ENCODE assay signal across 13 mouse cellular contexts in the genomic region with DNA sequence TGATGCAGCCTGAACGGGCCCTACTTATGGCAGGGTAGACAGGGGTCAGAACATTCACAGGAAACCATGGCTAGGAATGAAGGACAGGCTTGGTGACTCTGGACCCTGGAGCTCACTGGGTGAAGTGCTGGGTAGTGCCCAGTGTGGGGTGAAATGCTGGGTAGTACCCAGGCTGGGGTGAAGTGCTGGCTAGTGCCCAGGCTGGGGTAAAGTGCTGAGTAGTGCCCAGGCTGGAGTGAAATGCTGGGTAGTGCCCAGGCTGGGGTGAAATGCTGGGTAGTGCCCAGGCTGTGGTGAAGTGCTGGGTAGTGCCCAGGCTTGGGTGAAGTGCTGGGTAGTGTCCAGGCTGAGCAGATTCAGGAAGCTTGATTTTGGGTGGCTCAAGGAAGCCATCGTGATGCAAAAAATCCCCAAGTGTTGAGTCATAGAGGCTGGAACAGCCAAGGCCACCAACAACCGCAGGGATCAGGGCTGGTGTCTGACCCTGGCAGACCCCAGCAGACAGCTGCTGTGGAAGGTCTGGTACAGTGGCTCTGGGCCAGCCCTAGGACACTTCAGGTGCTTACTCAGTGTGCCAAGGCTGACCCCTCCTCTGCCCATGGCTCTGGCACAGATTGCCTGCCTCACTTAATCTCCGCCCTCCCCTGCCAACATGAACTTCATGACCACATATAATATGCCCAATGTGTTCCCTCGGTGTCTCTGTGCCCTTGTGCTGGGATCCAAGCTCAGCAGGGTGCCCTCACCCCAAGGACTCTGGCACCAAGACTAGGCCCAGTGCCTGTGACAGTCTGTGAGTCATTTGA. TPM values are rescaled to one million over a fixed set of nuclear protein-coding genes. Genes with fewer than 3 reads are reported as not detected.
A peak's percentile ranks its signal among the peaks of the same experiment; 100 is the strongest.
DNase-seq lines count a peak whose midpoint lies in the region; ATAC-seq and TF ChIP-seq lines count a peak whose summit lies in the region.
"Had no signal": no experiment of that assay in that cellular context is flagged by ENCODE, and none has a peak within 500 bp of the region (broad histone marks: within the 10 kb centered on the region; RNA-seq: fewer than 3 reads in every experiment).

No protein-coding gene starts in this region.

- H3K27ac ChIP-seq in gastrocnemius, adult 2 months: peak overlapping the region; percentile 51
- no peak overlapping the region for H3K27ac ChIP-seq in lung, postnatal 0 days (ENCODE audit: low read length)
- H3K27ac ChIP-seq in kidney, embryonic 16.5 days (ENCODE audit: low read length): no peak overlapping the region
- H3K27ac ChIP-seq: hindbrain, embryonic 13.5 days; neural tube, embryonic 15.5 days had no signal

- peak; percentile 32 for ATAC-seq in lung, postnatal 0 days
- peak; percentile 62 for ATAC-seq in monocyte, adult 5-6 weeks (replicated peaks; ENCODE audit: insufficient number of reproducible peaks, low FRiP score, low TSS enrichment, poor library complexity, severe bottlenecking)
- ATAC-seq in erythroblast, adult 5-6 weeks (replicated peaks; ENCODE audit: low FRiP score, poor library complexity, severe bottlenecking): no peak
- no peak for ATAC-seq in kidney, embryonic 16.5 days (ENCODE audit: low FRiP score, low TSS enrichment)

- no peaks in the 10 kb centered on the region for H3K9me3 ChIP-seq in lung, postnatal 0 days (ENCODE audit: low read length)
- no peaks in the 10 kb centered on the region for H3K9me3 ChIP-seq in kidney, embryonic 16.5 days (ENCODE audit: low read length)
- H3K9me3 ChIP-seq: hindbrain, embryonic 13.5 days; neural tube, embryonic 15.5 days had no signal

- peak; percentile 61 for DNase-seq in gastrocnemius, adult 2 months
- no peak for DNase-seq in gastrocnemius, postnatal 14 days
- DNase-seq in lung, postnatal 0 days (ENCODE audit: low spot score): peak; percentile 38
- DNase-seq in lung, postnatal 14 days: no peak
- peak; percentile 66 for DNase-seq in adrenal gland, postnatal 25 days
- DNase-seq: cerebellum, adult 9-10 months; kidney, postnatal 10 days had no signal

- H3K4me3 ChIP-seq in gastrocnemius, adult 2 months: no peak overlapping the region
- H3K4me3 ChIP-seq in lung, postnatal 0 days (ENCODE audit: low read depth, low read length): no peak overlapping the region
- no peak overlapping the region for H3K4me3 ChIP-seq in kidney, embryonic 16.5 days (ENCODE audit: low read length)
- H3K4me3 ChIP-seq: hindbrain, embryonic 13.5 days; neural tube, embryonic 15.5 days had no signal

- no peak overlapping the region for H3K4me2 ChIP-seq in lung, postnatal 0 days (replicated peaks; ENCODE audit: low read depth, low read length)
- no peak overlapping the region for H3K4me2 ChIP-seq in kidney, embryonic 16.5 days (replicated peaks; ENCODE audit: low read depth, low read length)
- H3K4me2 ChIP-seq: hindbrain, embryonic 13.5 days; midbrain, embryonic 11.5 days; neural tube, embryonic 15.5 days had no signal

- H3K36me3 ChIP-seq in lung, postnatal 0 days (ENCODE audit: insufficient read depth, low read length): no peaks in the 10 kb centered on the region
- no peaks in the 10 kb centered on the region for H3K36me3 ChIP-seq in kidney, embryonic 16.5 days (ENCODE audit: insufficient read depth, low read length)
- H3K36me3 ChIP-seq: hindbrain, embryonic 13.5 days; neural tube, embryonic 15.5 days had no signal

- no peak for TF ChIP-seq EP300 in lung, postnatal 0 days (IDR thresholded peaks at IDR 0.05)

- WGBS in lung, postnatal 0 days: 57% methylated on average over 5 of the region's 5 CpGs
- WGBS in kidney, embryonic 16.5 days: 77% methylated on average over 5 of the region's 5 CpGs

- no peaks in the 10 kb centered on the region for H3K27me3 ChIP-seq in lung, postnatal 0 days (replicated peaks; ENCODE audit: insufficient read depth, low read length)
- H3K27me3 ChIP-seq in kidney, embryonic 16.5 days (ENCODE audit: insufficient read depth, low read length): no peaks in the 10 kb centered on the region
- H3K27me3 ChIP-seq: hindbrain, embryonic 13.5 days; neural tube, embryonic 15.5 days had no signal

- intact Hi-C loops in gastrocnemius, adult 2 months (cut with DNase I): no loop called here
- intact Hi-C loops in gastrocnemius, postnatal 14 days (cut with DNase I; ENCODE audit: low total_unique reads): no loop called here

- TF ChIP-seq CTCF in gastrocnemius, adult 2 months (IDR thresholded peaks at IDR 0.05): no peak
- no peak for TF ChIP-seq CTCF in lung, postnatal 0 days (IDR thresholded peaks at IDR 0.05)

- H3K9ac ChIP-seq in lung, postnatal 0 days (replicated peaks; ENCODE audit: low read depth): no peak overlapping the region
- no peak overlapping the region for H3K9ac ChIP-seq in kidney, embryonic 16.5 days (replicated peaks; ENCODE audit: low read length)
- H3K9ac ChIP-seq: hindbrain, embryonic 13.5 days; neural tube, embryonic 15.5 days had no signal

- no peaks in the 10 kb centered on the region for H3K4me1 ChIP-seq in lung, postnatal 0 days (ENCODE audit: insufficient read depth, low read depth, low read length)
- no peaks in the 10 kb centered on the region for H3K4me1 ChIP-seq in kidney, embryonic 16.5 days (ENCODE audit: insufficient read depth, low read length)
- H3K4me1 ChIP-seq: hindbrain, embryonic 13.5 days; neural tube, embryonic 15.5 days had no signal

RNA-seq across cellular contexts. Expression of a gene that starts 9.3 kb away (rescaled TPM):
- 1 to 10 TPM in 1 of 2 experiments, under 1 TPM in 1; 0.98 to 7.7 TPM for total RNA-seq in gastrocnemius, adult 2 months (2021)
- 1 to 10 TPM; 1.6 to 2.0 TPM for total RNA-seq in gastrocnemius, postnatal 14 days (2021)
- polyA plus RNA-seq in lung, postnatal 0 days (2015; fragmentation: Nextera tagmentation; extraction: Ambion mirVana): 7.7 and 9.2 TPM in 2 replicates
- total RNA-seq in adrenal gland, postnatal 25 days (2021): 16.6 and 19.9 TPM in 2 replicates
- total RNA-seq in monocyte, adult 5-6 weeks (2017): 80.1 to 108 TPM (median 88.7 TPM) in 3 replicates
- total RNA-seq in erythroblast, adult 5-6 weeks (2015; ENCODE audit: low replicate concordance): 5.6 and 9.0 TPM in 2 replicates
- 4.7 and 5.4 TPM in 2 replicates for total RNA-seq in erythroblast, adult 5-6 weeks (2017; ENCODE audit: low replicate concordance)
- polyA plus RNA-seq in kidney, embryonic 16.5 days (2015; fragmentation: Nextera tagmentation; extraction: Ambion mirVana): 5.6 and 9.5 TPM in 2 replicates

RNA-seq across cellular contexts. Expression of a gene that starts 21.2 kb away (rescaled TPM):
- total RNA-seq in gastrocnemius, adult 2 months (2021): 1 to 10 TPM; 2.3 to 3.0 TPM
- 1 to 10 TPM; 2.4 to 2.7 TPM for total RNA-seq in gastrocnemius, postnatal 14 days (2021)
- 23.3 and 24.2 TPM in 2 replicates for polyA plus RNA-seq in lung, postnatal 0 days (2015; fragmentation: Nextera tagmentation; extraction: Ambion mirVana)
- 14.9 and 24.7 TPM in 2 replicates for total RNA-seq in adrenal gland, postnatal 25 days (2021)
- 62.3 to 78.2 TPM (median 78.0 TPM) in 3 replicates for total RNA-seq in monocyte, adult 5-6 weeks (2017)
- 1.0 and 1.3 TPM in 2 replicates for total RNA-seq in erythroblast, adult 5-6 weeks (2015; ENCODE audit: low replicate concordance)
- total RNA-seq in erythroblast, adult 5-6 weeks (2017; ENCODE audit: low replicate concordance): 3.4 and 3.9 TPM in 2 replicates
- 22.6 and 25.0 TPM in 2 replicates for polyA plus RNA-seq in kidney, embryonic 16.5 days (2015; fragmentation: Nextera tagmentation; extraction: Ambion mirVana)

RNA-seq across cellular contexts. Expression of a gene that starts 38.5 kb away (rescaled TPM):
- 10 to 100 TPM; 72.3 to 74.9 TPM for total RNA-seq in gastrocnemius, adult 2 months (2021)
- total RNA-seq in gastrocnemius, postnatal 14 days (2021): 10 to 100 TPM; 79.1 to 93.4 TPM
- polyA plus RNA-seq in lung, postnatal 0 days (2015; fragmentation: Nextera tagmentation; extraction: Ambion mirVana): 135 and 145 TPM in 2 replicates
- total RNA-seq in adrenal gland, postnatal 25 days (2021): 139 and 181 TPM in 2 replicates
- 174 to 248 TPM (median 209 TPM) in 3 replicates for total RNA-seq in monocyte, adult 5-6 weeks (2017)
- total RNA-seq in erythroblast, adult 5-6 weeks (2015; ENCODE audit: low replicate concordance): 375 and 403 TPM in 2 replicates
- total RNA-seq in erythroblast, adult 5-6 weeks (2017; ENCODE audit: low replicate concordance): 937 and 1,092 TPM in 2 replicates
- 217 and 219 TPM in 2 replicates for polyA plus RNA-seq in kidney, embryonic 16.5 days (2015; fragmentation: Nextera tagmentation; extraction: Ambion mirVana)

Comparison
In these comparisons a context has a peak if more than half of its experiments do, and no peak if none do; other contexts are left out.
1. DNase-seq: peak in gastrocnemius, adult 2 months (single experiment), lung, postnatal 0 days (single experiment) and adrenal gland, postnatal 25 days (single experiment); none in gastrocnemius, postnatal 14 days (single experiment) and lung, postnatal 14 days (single experiment).
2. ATAC-seq: peak in lung, postnatal 0 days (single experiment) and monocyte, adult 5-6 weeks (single experiment); none in erythroblast, adult 5-6 weeks (single experiment) and kidney, embryonic 16.5 days (single experiment).